Mouse (Mus musculus): ENCODE measurements at regions not wholly inside any gene's neighbourhood (a gene's known extent, or its start where the extent isn't known, plus 50 kb on each side); places are given as distances from the start of the nearest gene placed in this dataset.

DNA sequence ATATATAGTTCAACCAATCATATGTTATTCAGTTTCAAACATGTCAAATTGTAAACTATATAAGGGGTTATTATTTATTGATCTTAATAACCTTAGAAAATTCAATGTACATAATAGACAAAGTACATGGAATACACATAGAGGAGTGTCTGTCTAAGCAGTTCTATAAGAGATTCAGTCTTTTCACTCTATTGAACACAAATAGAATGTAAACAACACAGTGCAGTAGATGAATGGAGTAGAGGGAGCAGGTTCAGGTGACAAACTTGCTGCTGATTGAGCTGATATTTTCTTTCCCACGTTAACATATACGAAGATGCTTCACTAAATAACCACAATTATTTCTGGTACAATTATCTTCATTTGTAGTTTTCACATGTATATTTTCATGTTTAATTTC, 1098.6 kb upstream of the Foxg1 start:
- Histone ChIP-seq H3K9me3 (ENCODE audit: low read length) (0 out of 2 replicates have a peak, but pooled peaks cover 2% of the 10 kb centered on the region), H3K4me3 (replicated peaks; ENCODE audit: low read length) (no peak overlapping the region), H3K27me3 (ENCODE audit: insufficient read depth, low read length) (no peaks in the 10 kb centered on the region), H3K36me3 (ENCODE audit: insufficient read depth, low read length) (no peaks in the 10 kb centered on the region), H3K4me1 (replicated peaks; ENCODE audit: low read depth, low read length) (no peaks in the 10 kb centered on the region)
- TF ChIP-seq CTCF (conservative IDR thresholded peaks at IDR 0.05; ENCODE audit: low read length) (no peak), POU5F1 (IDR thresholded peaks at IDR 0.05; ENCODE audit: borderline replicate concordance, low read length) (no peak), NANOG (IDR thresholded peaks at IDR 0.05; ENCODE audit: borderline replicate concordance, low read length) (no peak)

DNA sequence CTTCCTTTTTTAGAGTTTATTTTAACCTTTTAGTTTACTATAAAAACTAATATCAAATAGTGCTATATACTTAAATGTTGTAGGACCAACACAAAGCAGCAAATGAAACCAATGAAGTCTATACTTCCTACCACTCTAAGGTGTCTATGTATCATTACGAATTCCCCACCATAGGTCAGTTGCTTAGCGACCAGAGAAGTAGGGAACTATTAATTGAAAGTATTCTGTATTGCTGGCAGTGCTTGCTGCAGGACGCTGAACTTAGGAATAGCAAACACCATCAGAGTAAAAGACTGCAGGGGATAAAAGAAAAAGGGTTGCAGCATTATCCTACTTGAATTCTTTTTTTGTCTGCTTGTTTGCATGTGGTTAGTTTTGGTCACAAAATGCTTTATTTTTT, 1098.1 kb upstream of the Foxg1 start:
- no peak overlapping the region for H3K4me3 ChIP-seq (replicated peaks; ENCODE audit: low read length)
- H3K27me3 ChIP-seq (ENCODE audit: insufficient read depth, low read length): no peaks in the 10 kb centered on the region
- TF ChIP-seq NANOG (IDR thresholded peaks at IDR 0.05; ENCODE audit: borderline replicate concordance, low read length): no peak
- TF ChIP-seq POU5F1 (IDR thresholded peaks at IDR 0.05; ENCODE audit: borderline replicate concordance, low read length): no peak
- 0 out of 2 replicates have a peak, but pooled peaks cover 2% of the 10 kb centered on the region for H3K9me3 ChIP-seq (ENCODE audit: low read length)
- no peaks in the 10 kb centered on the region for H3K36me3 ChIP-seq (ENCODE audit: insufficient read depth, low read length)
- no peaks in the 10 kb centered on the region for H3K4me1 ChIP-seq (replicated peaks; ENCODE audit: low read depth, low read length)

DNA sequence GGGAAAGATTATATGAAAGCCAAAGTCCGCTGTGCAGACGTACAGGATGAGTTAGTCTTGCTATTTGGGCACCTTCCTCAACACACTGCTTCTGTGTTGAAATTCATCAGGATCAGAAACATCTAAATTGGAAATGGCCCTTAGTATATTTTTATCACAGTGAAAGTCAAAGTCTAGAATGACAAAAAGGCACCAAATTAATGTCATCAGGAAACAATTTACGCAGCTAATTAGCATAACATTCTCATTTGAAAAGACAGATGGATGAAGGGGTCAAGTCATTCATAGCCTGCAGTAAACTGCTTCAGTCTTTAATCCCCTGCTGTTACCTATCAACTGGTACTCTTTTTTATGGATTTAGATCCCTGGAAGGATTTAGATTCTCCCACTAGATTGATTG, 1092.3 kb upstream of the Foxg1 start:
- H3K4me1 ChIP-seq (replicated peaks; ENCODE audit: low read depth, low read length): no peaks in the 10 kb centered on the region
- TF ChIP-seq NANOG (IDR thresholded peaks at IDR 0.05; ENCODE audit: borderline replicate concordance, low read length) (peak; percentile 88), CTCF (conservative IDR thresholded peaks at IDR 0.05; ENCODE audit: low read length) (no peak), POU5F1 (IDR thresholded peaks at IDR 0.05; ENCODE audit: borderline replicate concordance, low read length) (no peak)
- H3K4me3 ChIP-seq (replicated peaks; ENCODE audit: low read length): no peak overlapping the region
- H3K36me3 ChIP-seq (ENCODE audit: insufficient read depth, low read length): no peaks in the 10 kb centered on the region
- 0 out of 2 replicates have a peak, but pooled peaks cover 2% of the 10 kb centered on the region for H3K9me3 ChIP-seq (ENCODE audit: low read length)
- no peaks in the 10 kb centered on the region for H3K27me3 ChIP-seq (ENCODE audit: insufficient read depth, low read length)

Measured in E14TG2a.4 (cell line).